Mouse (Mus musculus): ENCODE results near the gene Arhgap10.
A peak's percentile ranks its signal among the peaks of the same experiment; 100 is the strongest.

Arhgap10 gene

DNA sequence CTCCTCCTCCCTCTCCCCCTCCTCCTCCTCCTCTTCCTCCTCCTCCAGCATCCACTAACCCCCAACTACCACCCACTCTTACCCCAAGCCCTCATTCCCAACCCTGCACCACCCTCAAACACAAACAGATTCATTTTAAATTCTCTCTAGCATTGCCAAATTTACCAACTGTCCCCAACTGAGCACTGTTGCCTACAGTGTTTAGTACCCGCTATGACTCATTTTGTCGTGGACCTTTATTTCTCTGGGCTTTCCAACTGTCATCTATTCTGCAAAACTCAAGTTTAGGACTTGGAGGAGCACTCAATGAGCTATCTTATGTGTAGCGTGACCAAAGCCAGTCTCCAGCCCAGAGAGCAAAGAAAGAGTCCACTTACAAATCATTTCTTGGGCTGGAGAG lies 115.8 kb downstream of the Arhgap10 start:
- DNase-seq (ENCODE audit: low spot score) = no peak

DNA sequence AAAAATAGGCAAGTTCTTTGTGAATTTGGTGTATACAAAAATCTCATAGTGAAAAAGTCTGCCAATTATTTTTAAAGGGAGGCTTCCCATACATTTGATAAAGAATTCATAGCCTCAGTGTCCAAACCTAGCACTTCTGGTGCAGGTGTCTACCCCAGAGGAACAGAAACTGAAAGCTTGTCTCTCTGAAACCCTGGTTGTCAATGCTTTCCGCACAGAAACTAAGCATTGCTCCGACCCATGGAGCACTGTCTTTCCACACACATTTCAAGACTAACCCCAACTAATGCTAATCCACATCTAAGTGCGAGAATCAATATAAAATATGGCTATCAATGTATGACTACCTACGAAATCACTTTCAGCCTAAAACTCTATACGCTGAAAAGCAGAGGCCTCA lies 116.6 kb downstream of the Arhgap10 start:
- DNase-seq (ENCODE audit: low spot score) = no peak

DNA sequence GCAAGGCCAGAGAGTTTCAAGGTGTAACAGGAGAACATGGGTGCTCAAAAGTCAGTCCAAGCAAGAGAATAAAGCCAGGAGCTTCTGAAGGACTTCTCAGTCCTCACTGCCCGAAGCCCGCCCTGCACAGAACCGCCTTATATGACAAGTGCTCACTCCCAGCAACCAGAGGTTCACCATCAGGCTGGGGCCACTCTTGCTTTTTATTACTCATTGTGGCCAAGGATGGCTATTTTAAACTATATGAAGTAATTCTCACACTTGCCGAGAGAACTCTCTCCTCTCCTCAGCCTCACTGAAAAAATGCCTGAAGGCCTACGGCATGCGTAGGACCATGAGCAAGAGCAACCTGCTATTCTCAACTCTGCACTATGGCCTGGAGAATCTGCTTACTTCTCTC lies 133.7 kb downstream of the Arhgap10 start:
- no peak for DNase-seq (ENCODE audit: low spot score)

GRCm38 (mm10) chr8:77383671-77384070 lies 134.1 kb downstream of the Arhgap10 start:
- no peak for DNase-seq (ENCODE audit: low spot score)

DNA sequence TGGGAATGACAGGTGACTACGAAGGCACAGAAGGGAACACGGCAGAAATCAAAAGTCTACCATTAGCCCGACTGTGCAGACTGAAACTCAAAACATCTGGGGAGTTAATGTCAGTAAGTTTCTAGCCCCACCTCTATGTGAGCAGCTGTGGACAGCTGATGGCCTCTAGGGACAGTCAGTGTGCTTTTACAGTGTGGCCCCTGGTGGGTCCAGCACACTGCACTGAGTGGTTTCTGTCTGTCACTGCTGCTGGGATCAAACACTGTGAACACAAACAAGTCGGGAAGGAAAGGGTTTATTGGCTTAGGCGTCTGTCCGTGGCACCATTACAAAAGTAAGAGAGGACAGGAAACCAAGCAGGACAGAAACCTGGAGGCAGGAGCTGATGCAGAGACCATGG lies 136.9 kb downstream of the Arhgap10 start:
- DNase-seq (ENCODE audit: low spot score) = no peak

DNA sequence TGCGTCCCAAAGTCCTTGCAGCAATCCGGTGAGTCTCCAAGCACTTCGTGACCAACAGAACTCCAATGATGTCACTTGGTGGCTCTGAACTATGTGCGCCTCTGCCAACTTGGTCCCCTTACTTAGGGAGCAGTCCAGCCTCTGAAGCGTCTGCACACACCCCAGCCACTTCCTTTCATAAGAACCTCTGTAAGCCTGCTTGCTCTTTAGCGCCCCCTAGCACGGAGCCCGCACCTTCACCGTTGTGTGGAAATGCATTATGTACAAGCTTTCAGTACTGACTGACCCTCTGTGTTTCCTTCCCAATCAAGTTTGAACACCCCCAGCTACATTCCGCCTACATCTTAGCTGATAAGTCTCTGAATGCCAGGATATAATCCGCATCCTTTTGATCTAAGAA lies 138.5 kb downstream of the Arhgap10 start:
- no peak for DNase-seq (ENCODE audit: low spot score)

DNA sequence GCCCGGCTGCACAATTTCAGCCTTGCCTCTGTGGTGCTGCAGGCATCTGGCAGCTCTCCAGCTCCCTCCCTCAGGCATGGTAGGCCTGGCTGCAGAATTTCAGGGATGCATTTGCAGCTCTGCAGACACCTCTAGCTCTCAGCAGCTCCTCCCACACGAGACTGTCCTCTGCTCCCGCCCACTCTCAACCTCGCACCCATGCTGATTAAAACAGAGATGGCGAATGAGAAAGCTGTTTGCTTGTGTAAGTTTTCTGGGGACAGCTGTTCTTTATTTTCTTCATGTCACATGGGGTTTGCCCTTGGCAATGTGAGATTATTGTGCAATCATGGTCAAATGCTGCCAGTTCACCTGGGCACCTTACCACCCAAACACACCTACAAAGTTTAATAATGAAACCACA lies 141.3 kb downstream of the Arhgap10 start:
- peak; percentile 52 for DNase-seq (ENCODE audit: low spot score)

- no peak for DNase-seq (ENCODE audit: low spot score)
These were observed 141.8 kb downstream of the Arhgap10 start for GRCm38 (mm10) chr8:77375999-77376398.

- DNase-seq (ENCODE audit: low spot score) = no peak
These were observed 146.7 kb downstream of the Arhgap10 start for GRCm38 (mm10) chr8:77371006-77371405.

DNA sequence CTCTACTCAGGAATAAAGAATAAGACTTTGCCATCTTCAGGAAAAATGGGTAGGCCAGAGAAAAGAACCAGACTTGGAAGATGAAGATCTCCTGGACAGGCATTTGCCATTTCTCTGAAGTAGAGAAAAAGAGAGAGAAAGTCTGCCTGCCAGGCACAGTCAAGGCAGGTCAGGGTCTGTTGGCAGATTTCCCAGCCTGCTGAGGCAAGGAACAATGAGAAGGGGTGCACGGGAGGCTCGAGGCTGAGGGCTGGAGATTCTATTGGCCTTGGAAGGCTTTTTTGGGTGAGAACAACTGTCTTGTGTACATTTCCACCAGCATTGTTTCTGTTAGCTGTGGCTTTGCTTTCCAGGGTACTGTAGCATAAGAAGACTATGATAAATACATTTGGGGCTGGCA lies 147.4 kb downstream of the Arhgap10 start:
- DNase-seq (ENCODE audit: low spot score) = no peak

DNA sequence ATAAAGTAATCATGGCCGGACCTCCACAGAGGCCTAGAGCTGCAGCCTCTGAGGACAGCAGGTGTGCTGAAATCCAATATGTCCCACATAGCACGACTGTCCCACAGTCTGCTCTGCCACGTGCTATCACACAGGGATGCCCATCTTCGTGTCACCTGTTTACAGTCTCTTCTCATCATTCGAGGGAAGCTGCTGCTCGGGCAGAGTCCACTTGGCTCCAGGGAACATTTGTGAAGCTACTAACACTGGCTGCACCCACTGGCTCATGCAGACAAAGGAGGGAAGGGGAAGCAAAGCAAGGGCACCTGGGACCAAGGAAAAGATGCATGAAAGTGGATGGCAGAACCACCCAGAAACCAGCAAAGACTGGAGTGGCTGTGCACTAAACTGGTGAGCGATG lies 148.1 kb downstream of the Arhgap10 start:
- DNase-seq (ENCODE audit: low spot score) = no peak

DNA sequence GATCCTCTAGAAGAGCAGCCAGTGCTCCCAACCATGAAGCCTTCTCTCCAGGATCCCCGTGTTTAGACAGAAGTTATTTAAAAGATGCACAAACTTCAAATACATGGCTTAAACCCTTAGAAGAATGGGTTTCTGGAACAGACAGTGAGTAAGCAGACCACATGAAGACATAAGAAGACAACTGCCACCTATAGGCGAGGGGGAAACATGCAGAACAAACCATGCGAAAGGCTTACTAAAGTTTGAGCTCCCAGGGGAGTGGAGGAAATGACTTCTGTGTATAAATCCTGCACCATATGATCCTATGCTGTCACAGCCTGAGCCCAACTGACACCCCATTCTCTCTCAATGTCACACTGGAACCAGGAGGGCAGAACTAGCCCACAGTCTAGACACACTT lies 150.7 kb downstream of the Arhgap10 start:
- no peak for DNase-seq (ENCODE audit: low spot score)

GRCm38 (mm10) chr8:77366446-77366845 lies 151.3 kb downstream of the Arhgap10 start:
- no peak for DNase-seq (ENCODE audit: low spot score)

DNA sequence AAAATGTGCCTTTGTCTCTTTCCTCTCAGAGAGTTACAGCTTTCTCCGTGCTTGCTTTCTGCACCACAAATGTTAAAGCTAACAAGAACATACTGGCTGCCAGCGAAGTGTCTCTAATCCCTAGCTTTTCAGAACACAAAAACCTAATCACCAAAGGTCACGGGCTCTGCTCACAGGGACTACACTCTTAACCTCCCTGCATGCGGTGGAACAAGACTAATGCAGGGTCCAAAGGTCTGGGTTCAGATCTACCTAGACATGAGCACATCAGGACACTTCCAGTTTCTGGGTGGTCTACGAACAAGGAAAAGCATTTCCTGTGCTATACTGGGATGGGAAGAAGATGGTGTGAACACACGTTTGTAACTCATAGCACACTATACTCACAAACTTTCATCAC lies 151.8 kb downstream of the Arhgap10 start:
- DNase-seq (ENCODE audit: low spot score) = no peak

DNA sequence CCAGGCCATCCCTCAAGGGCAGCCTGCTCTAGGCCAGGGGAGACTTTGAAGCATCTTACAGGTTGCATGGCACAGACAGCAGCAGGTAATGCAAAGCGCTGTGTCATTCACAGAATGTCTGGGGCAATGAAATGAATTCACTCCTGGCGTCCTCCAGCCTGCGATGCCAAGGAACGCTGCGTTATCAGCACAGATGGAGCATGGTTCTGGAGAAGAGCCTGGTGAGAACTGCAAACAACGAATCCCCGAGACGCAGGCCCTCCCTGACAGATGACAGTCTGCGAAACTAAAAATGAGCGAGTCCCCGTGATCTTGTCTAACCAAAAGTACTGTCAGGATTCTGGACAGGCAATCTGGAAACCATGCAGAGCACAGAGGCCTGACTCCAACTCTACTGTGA lies 153.3 kb downstream of the Arhgap10 start:
- peak; percentile 83 for DNase-seq (ENCODE audit: low spot score)

DNA sequence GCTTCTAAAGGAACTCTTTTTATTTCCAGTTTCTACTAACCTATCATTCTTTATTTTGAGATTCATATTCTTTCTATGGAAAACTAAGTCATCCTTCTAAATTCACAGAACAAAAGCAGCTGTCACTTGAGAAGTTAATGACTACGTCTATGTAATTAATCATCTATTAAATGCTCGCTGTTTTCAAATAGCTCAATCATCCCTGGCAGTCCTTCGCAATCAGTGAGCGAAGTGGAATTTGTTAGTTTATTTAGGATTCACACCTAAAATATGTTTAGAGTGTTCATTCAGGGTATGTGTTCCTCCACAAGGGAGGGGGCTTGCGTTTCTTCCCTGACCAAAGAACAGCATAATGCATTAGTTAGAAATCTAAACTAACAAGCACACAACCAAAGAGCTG lies 156.9 kb downstream of the Arhgap10 start:
- no peak for DNase-seq (ENCODE audit: low spot score)

- DNase-seq (ENCODE audit: low spot score) = no peak
These were observed 157.3 kb downstream of the Arhgap10 start for GRCm38 (mm10) chr8:77360423-77360822.

DNA sequence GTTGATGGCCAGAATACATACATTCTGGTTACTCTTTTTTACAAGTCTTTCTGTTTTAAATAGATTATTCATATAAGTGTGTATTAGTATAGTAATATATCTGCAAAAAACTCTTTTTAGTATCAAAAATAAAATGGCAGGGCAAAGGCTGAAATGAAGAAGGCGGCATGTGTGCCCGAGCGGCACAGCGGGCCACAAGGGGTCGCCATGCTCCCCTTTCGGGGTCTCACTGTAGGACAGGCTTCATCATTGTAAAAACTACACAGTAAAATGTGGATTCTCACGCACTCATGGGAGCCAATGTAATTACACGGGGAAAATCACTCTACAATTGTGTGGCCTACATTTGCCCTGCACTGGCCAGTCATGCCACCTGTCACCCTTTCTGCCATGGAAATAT lies 160.6 kb downstream of the Arhgap10 start:
- no peak for DNase-seq (ENCODE audit: low spot score)

DNA sequence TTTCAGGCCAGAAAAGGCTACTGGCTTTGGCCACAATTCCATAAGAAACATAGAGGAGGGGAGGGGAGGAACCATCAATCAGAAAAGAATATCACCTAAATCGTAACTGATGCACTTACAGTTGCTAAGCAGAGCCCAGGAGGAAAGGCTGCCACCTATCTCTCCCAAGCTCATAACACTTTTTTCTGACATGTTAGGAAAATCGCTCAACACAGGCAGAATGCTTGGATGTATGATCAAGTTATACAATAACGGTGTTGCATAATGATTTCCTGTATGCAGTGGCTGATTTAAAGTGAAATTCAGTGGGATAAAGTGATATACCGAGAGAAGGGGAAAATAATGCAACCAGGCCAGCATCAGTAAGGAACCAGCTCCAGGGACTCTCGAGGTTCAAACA lies 162.4 kb downstream of the Arhgap10 start:
- DNase-seq (ENCODE audit: low spot score) = no peak

GRCm38 (mm10) chr8:77354189-77354588 lies 163.6 kb downstream of the Arhgap10 start:
- DNase-seq (ENCODE audit: low spot score) = no peak

DNA sequence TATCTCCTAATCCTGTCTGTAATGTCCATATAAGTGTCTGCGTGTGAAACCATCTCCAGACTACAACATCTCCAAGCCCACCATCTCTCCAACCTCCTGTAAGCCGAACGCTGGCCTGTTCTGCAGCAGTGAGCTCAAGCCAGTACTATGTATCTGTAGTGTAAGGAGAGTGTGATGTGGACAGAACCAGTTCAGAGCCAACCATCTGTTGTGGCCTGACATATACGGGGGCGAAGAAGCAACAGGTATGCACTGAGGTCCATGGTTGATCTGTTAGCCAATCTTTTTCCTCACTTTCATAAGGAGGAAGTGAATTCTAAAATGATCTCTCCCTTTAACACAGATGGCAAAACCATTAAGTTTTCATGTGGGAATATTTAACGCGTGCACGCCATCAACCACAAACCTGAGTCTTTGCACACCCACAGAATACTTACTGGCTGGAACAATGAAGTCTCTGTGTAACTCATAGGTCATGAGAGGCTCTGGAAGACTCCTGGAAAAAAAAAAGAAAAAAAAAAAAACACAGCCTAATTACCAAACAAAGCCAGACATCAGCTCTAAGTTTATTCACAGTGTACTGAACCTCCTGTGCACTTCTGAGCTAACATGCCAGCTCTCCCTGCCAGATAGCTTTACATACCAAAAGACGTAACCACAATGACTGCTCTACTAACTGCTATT lies 166.4 kb downstream of the Arhgap10 start:
- DNase-seq (ENCODE audit: low spot score) = no peak

DNA sequence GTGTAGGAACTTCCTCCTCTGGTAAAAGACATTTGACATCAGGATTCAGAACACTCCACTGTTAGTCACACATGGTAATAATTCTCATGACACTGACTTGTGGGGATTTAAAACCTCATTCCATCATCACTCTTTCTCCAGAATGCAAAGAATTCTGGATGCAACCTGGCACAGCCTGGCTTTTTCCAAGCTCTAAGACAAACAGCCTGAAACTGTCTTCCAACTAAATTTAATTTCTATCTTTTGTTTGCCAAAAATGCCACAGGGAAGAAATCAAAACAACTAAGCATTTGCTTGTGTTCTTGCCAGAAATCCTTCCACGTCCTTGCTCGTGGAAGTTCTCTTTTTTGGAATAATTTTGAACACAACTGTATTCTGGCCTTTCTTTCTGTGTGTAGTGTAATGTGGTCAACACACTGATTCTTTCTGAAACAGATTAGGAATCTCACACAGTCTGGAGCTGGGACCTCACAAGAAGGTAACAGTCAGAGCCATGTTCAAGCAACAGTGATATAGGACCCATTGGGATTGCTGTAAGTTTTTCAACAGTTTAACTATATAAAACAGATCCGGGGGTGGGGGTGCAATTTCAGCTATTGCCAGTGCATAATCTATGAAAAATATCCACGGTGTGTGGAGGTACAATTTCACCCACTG lies 167.5 kb downstream of the Arhgap10 start:
- no peak for DNase-seq (ENCODE audit: low spot score)

- DNase-seq (ENCODE audit: low spot score) = no peak
These were observed 173.8 kb downstream of the Arhgap10 start for GRCm38 (mm10) chr8:77343916-77344315.

DNA sequence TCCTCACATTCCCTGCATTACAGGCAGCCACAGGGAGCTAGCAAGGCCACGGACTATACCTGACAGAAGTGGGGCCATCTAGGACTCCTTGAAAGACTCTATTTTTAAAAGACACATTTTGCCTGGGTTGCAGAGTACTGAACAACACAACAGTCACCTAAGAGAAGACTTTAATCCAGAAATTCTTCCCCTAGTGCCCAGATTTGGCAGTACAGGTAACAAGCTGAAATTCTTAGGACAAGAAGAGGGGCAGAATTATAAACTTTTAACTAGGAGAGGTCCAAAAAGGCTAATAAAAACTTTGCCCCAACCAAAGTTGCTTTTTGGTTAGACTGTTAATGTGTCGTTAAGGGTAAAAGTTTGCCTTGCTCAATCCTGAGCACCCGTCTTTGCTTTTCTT lies 174.4 kb downstream of the Arhgap10 start:
- DNase-seq (ENCODE audit: low spot score) = no peak

All from layer of hippocampus, adult 11-12 months (tissue).